Mouse (Mus musculus) embryonic fibroblast, embryonic 13.5 days (primary cell): ENCODE measurements around the gene Zfp184.

Experiments
- CTCF ChIP-seq: IDR thresholded peaks from 2 replicates; pipeline ENCODE4 v1.5.1; 2011; ENCODE audit warnings: mild to moderate bottlenecking, control low read depth, low read length, moderate library complexity, borderline replicate concordance; ENCODE audit not compliant: insufficient read depth
- POLR2A ChIP-seq: IDR thresholded peaks from 2 replicates; pipeline ENCODE4 v1.6.1; 2011; ENCODE audit warnings: low read depth, mild to moderate bottlenecking, control low read depth, low read length, moderate library complexity

- TF ChIP-seq CTCF (no peak), POLR2A (no peak)
These were observed 47.7 kb upstream of the Zfp184 start for GRCm38 (mm10) chr13:21897245-21897634.
